Mouse (Mus musculus) embryonic stem cell, embryonic (primary cell): Measurements from ENCODE around the gene Gm6871.

Source experiments
- CTCF ChIA-PET, 4 experiments: fragments of 300-600 bp in 2 of 4; fragments of 350-600 bp in 2 of 4; sonication (Branson Sonifier 250); formaldehyde crosslinking; loops; one replicate each; lab custom pipeline; 2022; ENCODE audit warnings: inconsistent platforms in 2 of 4; lab: Charles Lee
- POLR2A ChIA-PET, 4 experiments: fragments of 300-600 bp in 2 of 4; fragments of 350-600 bp in 2 of 4; sonication (Branson Sonifier 250); formaldehyde crosslinking; loops; one replicate each; lab custom pipeline; 2022; ENCODE audit warnings: antibody characterized with exemption in 4 of 4, inconsistent platforms in 1 of 4; lab: Charles Lee

Gm6871 gene

GRCm38 (mm10) chr7:41499018-41499388 is 74.5 kb downstream of the Gm6871 start:
- ChIA-PET CTCF (interaction anchor here in 3 of 4 experiments (0.8 to 3.2 kb wide), 8 partner anchors 9 to 134 kb away, joined by 3 to 34 read pairs (median 6); partner anchors contain the start of genes Zfp788 (in 3 of the 3) and AI987944 (in 1 of the 3)), POLR2A (interaction anchor here in 3 of 4 experiments (0.5 to 6.9 kb wide), 34 partner anchors 8 to 1981 kb away, joined by 3 to 80 read pairs (median 5); partner anchors contain the start of genes AI987944 (in 3 of the 3), Zfp788 (in 2 of the 3), 2610021A01Rik (in 1 of the 3) and Gm6871 (in 1 of the 3))

- ChIA-PET POLR2A (interaction anchor here in 3 of 4 experiments (0.9 to 6.9 kb wide), 21 partner anchors 9 to 1981 kb away, joined by 3 to 80 read pairs (median 5); partner anchors contain the start of genes AI987944 (in 2 of the 3), Zfp788 (in 2 of the 3), Gm6871 (in 1 of the 3) and Zfp619 (in 1 of the 3)), CTCF (interaction anchor here in 3 of 4 experiments (1.4 to 3.2 kb wide), 3 partner anchors 47 to 135 kb away, joined by 4 to 15 read pairs (median 5); partner anchors contain the start of gene Zfp788 (in 2 of the 3))
Observed at GRCm38 (mm10) chr7:41498464-41498863, 75.0 kb downstream of the Gm6871 start.

DNA sequence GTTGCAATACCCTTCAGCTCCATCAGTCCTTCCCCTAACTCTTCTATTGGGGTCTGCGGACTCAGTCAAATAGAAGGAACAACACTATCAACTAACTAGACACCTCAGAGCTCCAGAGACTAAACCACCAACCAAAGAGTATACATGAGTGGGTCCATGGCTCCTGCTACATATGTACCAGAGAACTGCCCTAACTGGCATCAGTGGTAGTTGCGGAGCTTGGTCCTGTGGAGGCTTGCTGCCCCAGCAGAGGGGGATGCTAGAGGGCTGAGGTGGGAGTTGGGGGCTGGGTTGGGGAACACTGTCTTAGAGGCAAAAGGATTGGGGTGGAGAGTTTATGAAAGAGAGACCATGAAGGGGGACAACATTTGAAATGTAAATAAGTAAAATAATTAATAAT is 75.6 kb downstream of the Gm6871 start:
- ChIA-PET CTCF (interaction anchor here in 1 of 4 experiments (0.7 kb wide), 1 partner anchor 134 kb away, joined by 5 read pairs; no protein-coding TSS in a partner anchor), POLR2A (interaction anchor here in 2 of 4 experiments (0.6 to 6.9 kb wide), 6 partner anchors 14 to 159 kb away, joined by 3 to 80 read pairs (median 22); partner anchors contain the start of genes Zfp788 (in 2 of the 2) and AI987944 (in 1 of the 2))
